Mouse (Mus musculus) thymus, adult 2 months (tissue): ENCODE measurements around the gene Rpl28. TPM values are rescaled to one million over a fixed set of nuclear protein-coding genes. Genes with fewer than 3 reads are reported as not detected.
"Not testable (repeated sequence)": the region's sequence is repeated elsewhere in the genome, so short reads cannot be mapped to it uniquely, and the experiment has no call there.

ENCODE experiments used
- DNase-seq: peaks from one replicate; pipeline ENCODE4 v3.0.0; 2021
- H3K27ac ChIP-seq: fragments of 200-500 bp; 2 replicates; pipeline ENCODE4 v1.5.1; 2012; ENCODE audit warnings: low read length, control low read depth; ENCODE audit not compliant: control insufficient read depth, insufficient read depth
- H3K27me3 ChIP-seq: fragments of 200-500 bp; 2 replicates; pipeline ENCODE4 v1.6.1; 2012; ENCODE audit warnings: mild to moderate bottlenecking, low read length, moderate library complexity, mixed read lengths; ENCODE audit not compliant: control insufficient read depth, insufficient read depth
- H3K36me3 ChIP-seq: fragments of 200-500 bp; 2 replicates; pipeline ENCODE4 v1.6.1; 2012; ENCODE audit warnings: mild to moderate bottlenecking, low read length, moderate library complexity; ENCODE audit not compliant: control insufficient read depth, insufficient read depth
- H3K4me1 ChIP-seq: fragments of 200-500 bp; replicated peaks from 2 replicates; pipeline ENCODE4 v1.6.1; 2012; ENCODE audit warnings: low read length; ENCODE audit not compliant: control insufficient read depth, insufficient read depth
- H3K4me3 ChIP-seq: fragments of 200-500 bp; 2 replicates; pipeline ENCODE4 v1.5.1; 2012; ENCODE audit warnings: mild to moderate bottlenecking, low read length, control low read depth, moderate library complexity; ENCODE audit not compliant: control insufficient read depth, insufficient read depth
- CTCF ChIP-seq: fragments of 200-500 bp; IDR thresholded peaks from 2 replicates; pipeline ENCODE4 v1.5.1; 2012; ENCODE audit warnings: mild to moderate bottlenecking, control low read depth, low read length, moderate library complexity, borderline replicate concordance; ENCODE audit not compliant: control insufficient read depth, poor library complexity, insufficient read depth; ENCODE audit errors: extremely low read depth
- POLR2A ChIP-seq: fragments of 200-500 bp; IDR thresholded peaks from 2 replicates; pipeline ENCODE4 v1.6.1; 2012; ENCODE audit warnings: mild to moderate bottlenecking, low read length, control low read depth, moderate library complexity; ENCODE audit not compliant: control insufficient read depth, poor library complexity, insufficient read depth; ENCODE audit errors: extremely low read depth
- WGBS: fragments of 180-500 bp; shearing (Covaris S2); methylation state at CpG from one replicate; pipeline ENCODE4 v1.1.7; 2018; 5-methylcytosine and 5-hydroxymethylcytosine counted together
- polyA plus RNA-seq: library from polyadenylated mRNA; depleted of rRNA; stranded (reverse); fragments of >200 nt; gene quantifications from 2 replicates; pipeline ENCODE4 v1.2.3, GENCODE M21; 2012

Rpl28 gene
- polyA plus RNA-seq, 1 experiment: 367 TPM

- no peak for DNase-seq
- H3K27ac ChIP-seq: peak overlapping the region; percentile 55
- peak overlapping the region; percentile 38 for H3K4me3 ChIP-seq
- peaks cover 26% of the 10 kb centered on the region for H3K4me1 ChIP-seq
- no peaks in the 10 kb centered on the region for H3K27me3 ChIP-seq
- TF ChIP-seq POLR2A (no peak), CTCF (no peak)
- H3K36me3 ChIP-seq: peaks cover 9% of the 10 kb centered on the region
- WGBS: 22% methylated on average over 8 of the region's 8 CpGs
Measured at GRCm38 (mm10) chr7:4813105-4813791, 20.6 kb downstream of the Rpl28 start.

GRCm38 (mm10) chr7:4816559-4816958 lies 23.9 kb downstream of the Rpl28 start:
- peak overlapping the region; percentile 71 for H3K27ac ChIP-seq
- peak; percentile 20 for DNase-seq
- TF ChIP-seq POLR2A: no peak

GRCm38 (mm10) chr7:4820925-4821324 lies 28.3 kb downstream of the Rpl28 start:
- H3K27ac ChIP-seq: not testable (repeated sequence)
- 96% methylated on average over 7 of the region's 7 CpGs for WGBS

More at GRCm38 (mm10) chr7:4816559-4816958, 23.9 kb downstream of the Rpl28 start:
- Histone ChIP-seq H3K4me1 (peaks cover 16% of the 10 kb centered on the region), H3K27me3 (no peaks in the 10 kb centered on the region), H3K4me3 (no peak overlapping the region), H3K36me3 (no peaks in the 10 kb centered on the region)

GRCm38 (mm10) chr7:4821690-4822089 lies 29.0 kb downstream of the Rpl28 start:
- no peak overlapping the region for H3K27ac ChIP-seq
- TF ChIP-seq CTCF (no peak), POLR2A (no peak)
- no peak for DNase-seq
- 93% methylated on average over 4 of the region's 4 CpGs for WGBS
- H3K4me1 ChIP-seq: peaks cover 7% of the 10 kb centered on the region
- no peak overlapping the region for H3K4me3 ChIP-seq
- H3K36me3 ChIP-seq: no peaks in the 10 kb centered on the region
- no peaks in the 10 kb centered on the region for H3K27me3 ChIP-seq

More at GRCm38 (mm10) chr7:4820925-4821324, 28.3 kb downstream of the Rpl28 start:
- not testable (repeated sequence) for DNase-seq, H3K4me3 ChIP-seq, H3K36me3 ChIP-seq, H3K27me3 ChIP-seq
- H3K4me1 ChIP-seq: peaks cover 10% of the 10 kb centered on the region

GRCm38 (mm10) chr7:4822162-4822907 lies 29.7 kb downstream of the Rpl28 start:
- no peaks in the 10 kb centered on the region for H3K27me3 ChIP-seq
- H3K4me3 ChIP-seq: no peak overlapping the region
- DNase-seq: no peak
- WGBS: 91% methylated on average over 6 of the region's 6 CpGs
- H3K36me3 ChIP-seq: no peaks in the 10 kb centered on the region
- no peak for TF ChIP-seq CTCF
- no peak for TF ChIP-seq POLR2A
- H3K4me1 ChIP-seq: peaks cover 4% of the 10 kb centered on the region; the same call in 1 of the 2 replicates
- no peak overlapping the region for H3K27ac ChIP-seq

- Histone ChIP-seq H3K27ac (no peak overlapping the region), H3K36me3 (no peaks in the 10 kb centered on the region), H3K4me1 (no peaks in the 10 kb centered on the region), H3K4me3 (no peak overlapping the region), H3K27me3 (no peaks in the 10 kb centered on the region)
- WGBS: 64% methylated on average over 4 of the region's 4 CpGs
- DNase-seq: no peak
- no peak for TF ChIP-seq POLR2A
- no peak for TF ChIP-seq CTCF
Measured at GRCm38 (mm10) chr7:4825365-4825764, 32.7 kb downstream of the Rpl28 start.

- TF ChIP-seq POLR2A: no peak
- TF ChIP-seq CTCF: no peak
- WGBS: 18% methylated on average over 12 of the region's 12 CpGs
- Histone ChIP-seq H3K36me3 (no peaks in the 10 kb centered on the region), H3K4me1 (no peaks in the 10 kb centered on the region), H3K27ac (no peak overlapping the region), H3K27me3 (peaks cover 4% of the 10 kb centered on the region; the same call in 1 of the 2 replicates), H3K4me3 (no peak overlapping the region)
- DNase-seq: no peak
Measured at GRCm38 (mm10) chr7:4830476-4830875, 37.8 kb downstream of the Rpl28 start.
